Mouse (Mus musculus) heart, adult 2 months (tissue): Measurements from ENCODE around the gene Iars. TPM values are rescaled to one million over a fixed set of nuclear protein-coding genes. Genes with fewer than 3 reads are reported as not detected.

Experiments
- DNase-seq, 2 experiments: peaks; one replicate each; pipeline ENCODE4 v3.0.0; 2021
- H3K27ac ChIP-seq: fragments of 200-600 bp; 2 replicates; pipeline ENCODE4 v1.8.1; 2022
- H3K27me3 ChIP-seq: fragments of 200-500 bp; 2 replicates; pipeline ENCODE4 v1.6.1; 2012; ENCODE audit warnings: mild to moderate bottlenecking, low read length, inconsistent platforms, mixed read lengths; ENCODE audit not compliant: control insufficient read depth, insufficient read depth
- H3K36me3 ChIP-seq: fragments of 200-500 bp; 2 replicates; pipeline ENCODE4 v1.6.1; 2012; ENCODE audit warnings: low read length, inconsistent platforms; ENCODE audit not compliant: control insufficient read depth, insufficient read depth
- H3K4me1 ChIP-seq: fragments of 200-500 bp; 2 replicates; pipeline ENCODE4 v1.6.1; 2011; ENCODE audit warnings: low read length; ENCODE audit not compliant: control insufficient read depth, insufficient read depth
- H3K4me3 ChIP-seq: fragments of 200-600 bp; 2 replicates; pipeline ENCODE4 v1.8.1; 2022
- H3K79me2 ChIP-seq: fragments of 200-500 bp; replicated peaks from 2 replicates; pipeline ENCODE4 v1.6.1; 2012; ENCODE audit warnings: mild to moderate bottlenecking, inconsistent platforms, low read length, moderate library complexity, mixed read lengths; ENCODE audit not compliant: control insufficient read depth, insufficient read depth
- H3K9ac ChIP-seq: fragments of 200-500 bp; 2 replicates; pipeline ENCODE4 v1.6.1; 2012; ENCODE audit warnings: low read depth, mild to moderate bottlenecking, control low read depth, inconsistent platforms, low read length, mixed read lengths
- CTCF ChIP-seq: fragments of 200-600 bp; IDR thresholded peaks from 2 replicates; pipeline ENCODE4 v1.8.1; 2022; ENCODE audit warnings: antibody characterized with exemption, mild to moderate bottlenecking, moderate library complexity
- EP300 ChIP-seq: fragments of 200-500 bp; IDR thresholded peaks from 2 replicates; pipeline ENCODE4 v1.6.1; 2011; ENCODE audit warnings: low read depth, low read length, control low read depth; ENCODE audit not compliant: insufficient read depth
- POLR2A ChIP-seq: fragments of 200-500 bp; IDR thresholded peaks from 2 replicates; pipeline ENCODE4 v1.6.1; 2011; ENCODE audit warnings: mild to moderate bottlenecking, low read depth, low read length, control low read depth; ENCODE audit not compliant: insufficient read depth
- WGBS: fragments of 180-500 bp; shearing (Covaris S2); methylation state at CpG from one replicate; pipeline ENCODE4 v1.1.7; 2018; 5-methylcytosine and 5-hydroxymethylcytosine counted together
- intact Hi-C: fragments of 180-260 bp; cut with DNase I; formaldehyde crosslinking; loops from one replicate; pipeline ENCODE4 v1.15.1; 2025
- polyA plus RNA-seq: library from polyadenylated mRNA; depleted of rRNA; stranded (reverse); fragments of >200 nt; gene quantifications from 2 replicates; pipeline ENCODE4 v1.2.3, GENCODE M21; 2012
- total RNA-seq, 2 experiments: library from RNA; stranded (reverse); gene quantifications; 2 replicates each; pipeline ENCODE4 v1.2.3; 2021

Iars gene
- total and polyA plus RNA-seq, 3 experiments = 19.4 to 75.0 (median 52.2) TPM

DNA sequence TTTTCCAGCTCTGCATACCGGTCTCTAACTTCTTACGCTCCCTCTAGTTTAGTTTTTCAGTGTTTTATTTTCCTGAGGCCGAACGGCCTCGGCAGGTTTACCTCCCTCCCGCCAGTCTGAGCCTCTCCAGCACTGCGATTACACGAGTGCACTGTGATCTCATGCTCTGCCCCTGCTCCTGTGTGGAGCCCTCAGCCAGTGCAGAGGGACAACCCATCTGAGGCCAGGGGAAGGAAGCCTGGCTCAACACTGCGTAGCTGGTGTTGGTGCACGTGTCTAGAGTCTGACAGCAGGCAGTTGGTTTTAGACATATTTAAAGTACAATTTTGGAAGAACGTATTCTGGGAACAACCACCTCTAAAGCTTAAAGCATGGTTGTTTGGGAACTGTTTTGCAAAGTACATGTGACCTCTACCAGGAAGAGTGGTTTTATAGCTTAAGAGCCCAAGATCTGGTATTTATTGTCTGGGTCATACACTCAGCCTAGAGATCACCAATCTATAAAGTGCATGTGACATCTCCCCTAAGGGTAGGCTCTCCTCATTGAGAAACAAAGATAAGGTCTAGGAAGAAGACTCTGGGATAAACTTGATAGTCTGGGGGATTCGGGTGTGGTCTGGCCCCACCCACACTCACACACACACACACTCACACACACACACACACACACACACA, 30.3 kb downstream of the Iars start:
- Histone ChIP-seq H3K9ac (no peak overlapping the region), H3K79me2 (no peaks in the 10 kb centered on the region), H3K36me3 (no peaks in the 10 kb centered on the region), H3K4me1 (no peaks in the 10 kb centered on the region), H3K27me3 (no peaks in the 10 kb centered on the region), H3K27ac (no peak overlapping the region), H3K4me3 (no peak overlapping the region)
- TF ChIP-seq EP300 = no peak
- 91% methylated on average over 12 of the region's 12 CpGs for WGBS
- intact Hi-C loops = no loop called here
- DNase-seq = no peak

DNA sequence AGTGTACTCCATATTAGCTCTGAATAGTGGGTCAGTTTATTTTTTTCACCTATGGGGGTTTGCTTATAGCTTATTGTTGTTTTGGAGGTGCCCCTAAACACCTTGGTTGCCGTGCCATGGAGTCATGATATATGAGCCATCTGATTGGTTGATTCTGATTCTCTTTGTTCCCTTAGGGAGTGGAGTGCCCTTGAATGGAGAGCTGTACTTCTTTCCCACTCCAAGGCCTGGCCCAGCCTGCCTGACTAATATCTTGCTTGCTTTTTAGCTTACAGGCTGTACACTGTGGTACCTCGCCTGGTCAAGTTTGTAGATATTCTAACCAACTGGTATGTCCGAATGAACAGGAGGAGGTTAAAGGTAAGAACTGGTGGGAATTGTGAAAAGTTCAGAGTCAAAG, 37.4 kb downstream of the Iars start:
- H3K79me2 ChIP-seq = no peaks in the 10 kb centered on the region
- DNase-seq = no peak
- 91% methylated on average over 3 of the region's 3 CpGs for WGBS
- H3K27ac ChIP-seq = no peak overlapping the region
- no peak overlapping the region for H3K9ac ChIP-seq
- no peaks in the 10 kb centered on the region for H3K4me1 ChIP-seq
- intact Hi-C loops = no loop called here
- no peak overlapping the region for H3K4me3 ChIP-seq
- H3K27me3 ChIP-seq = no peaks in the 10 kb centered on the region
- no peaks in the 10 kb centered on the region for H3K36me3 ChIP-seq
- TF ChIP-seq CTCF (no peak), POLR2A (no peak), EP300 (no peak)

GRCm38 (mm10) chr13:49736430-49736829, 54.5 kb downstream of the Iars start:
- no peaks in the 10 kb centered on the region for H3K79me2 ChIP-seq
- H3K4me3 ChIP-seq = no peak overlapping the region
- DNase-seq = no peak
- 95% methylated on average over 2 of the region's 2 CpGs for whole genome bisulfite sequencing
- TF ChIP-seq CTCF = no peak
- no peak for TF ChIP-seq EP300
- TF ChIP-seq POLR2A = no peak
- H3K9ac ChIP-seq = no peak overlapping the region
- H3K27me3 ChIP-seq = no peaks in the 10 kb centered on the region
- H3K36me3 ChIP-seq = no peaks in the 10 kb centered on the region
- no peak overlapping the region for H3K27ac ChIP-seq
- intact Hi-C loops = no loop called here
- no peaks in the 10 kb centered on the region for H3K4me1 ChIP-seq

DNA sequence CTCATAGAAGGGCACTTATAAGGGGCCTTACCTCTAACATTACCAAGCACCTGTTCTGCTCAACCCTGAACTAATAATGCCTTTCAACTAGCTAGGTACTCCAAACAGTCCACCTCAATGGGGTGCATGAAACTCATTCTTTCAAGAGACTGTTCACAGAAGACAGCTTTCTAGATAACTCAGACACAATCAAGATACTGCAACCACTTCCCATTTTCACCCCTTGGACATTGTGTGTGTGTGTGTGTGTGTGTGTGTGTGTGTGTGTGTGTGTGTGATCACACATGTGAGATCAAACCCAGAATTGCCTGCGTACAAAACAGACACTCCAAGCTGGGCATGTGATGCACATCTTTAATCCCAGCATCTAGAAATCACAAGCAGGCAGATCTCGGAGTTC, 56.1 kb downstream of the Iars start:
- no peak overlapping the region for H3K4me3 ChIP-seq
- H3K27me3 ChIP-seq = no peaks in the 10 kb centered on the region
- no peaks in the 10 kb centered on the region for H3K36me3 ChIP-seq
- H3K4me1 ChIP-seq = no peaks in the 10 kb centered on the region
- no peaks in the 10 kb centered on the region for H3K79me2 ChIP-seq
- intact Hi-C loops = no loop called here
- TF ChIP-seq CTCF (no peak), POLR2A (no peak), EP300 (no peak)
- WGBS = 89% methylated on average over 2 of the region's 2 CpGs
- no peak overlapping the region for H3K9ac ChIP-seq
- H3K27ac ChIP-seq = no peak overlapping the region
- DNase-seq = no peak

GRCm38 (mm10) chr13:49741285-49742040, 59.6 kb downstream of the Iars start:
- TF ChIP-seq EP300 (no peak), CTCF (no peak), POLR2A (no peak)
- Histone ChIP-seq H3K27ac (no peak overlapping the region), H3K36me3 (no peaks in the 10 kb centered on the region), H3K9ac (no peak overlapping the region), H3K79me2 (no peaks in the 10 kb centered on the region), H3K27me3 (no peaks in the 10 kb centered on the region), H3K4me1 (no peaks in the 10 kb centered on the region), H3K4me3 (no peak overlapping the region)
- no peak for DNase-seq
- intact Hi-C loops = no loop called here
- WGBS = 88% methylated on average over 16 of the region's 16 CpGs

- Histone ChIP-seq H3K27me3 (no peaks in the 10 kb centered on the region), H3K9ac (no peak overlapping the region), H3K4me1 (no peaks in the 10 kb centered on the region), H3K36me3 (no peaks in the 10 kb centered on the region), H3K27ac (no peak overlapping the region), H3K4me3 (no peak overlapping the region), H3K79me2 (no peaks in the 10 kb centered on the region)
- intact Hi-C loops = no loop called here
- no peak for TF ChIP-seq EP300
- TF ChIP-seq CTCF = no peak
- TF ChIP-seq POLR2A = no peak
- WGBS = 84% methylated on average over 9 of the region's 9 CpGs
- DNase-seq = no peak
Observed at GRCm38 (mm10) chr13:49756591-49756990, 74.7 kb downstream of the Iars start.
